Mouse (Mus musculus): ENCODE data around the gene March4. TPM values are rescaled to one million over a fixed set of nuclear protein-coding genes. Genes with fewer than 3 reads are reported as not detected.
A peak's percentile ranks its signal among the peaks of the same experiment; 100 is the strongest.

The March4 gene
- polyA plus RNA-seq, 1 experiment from 2014 or later, result 0.92 TPM

DNA sequence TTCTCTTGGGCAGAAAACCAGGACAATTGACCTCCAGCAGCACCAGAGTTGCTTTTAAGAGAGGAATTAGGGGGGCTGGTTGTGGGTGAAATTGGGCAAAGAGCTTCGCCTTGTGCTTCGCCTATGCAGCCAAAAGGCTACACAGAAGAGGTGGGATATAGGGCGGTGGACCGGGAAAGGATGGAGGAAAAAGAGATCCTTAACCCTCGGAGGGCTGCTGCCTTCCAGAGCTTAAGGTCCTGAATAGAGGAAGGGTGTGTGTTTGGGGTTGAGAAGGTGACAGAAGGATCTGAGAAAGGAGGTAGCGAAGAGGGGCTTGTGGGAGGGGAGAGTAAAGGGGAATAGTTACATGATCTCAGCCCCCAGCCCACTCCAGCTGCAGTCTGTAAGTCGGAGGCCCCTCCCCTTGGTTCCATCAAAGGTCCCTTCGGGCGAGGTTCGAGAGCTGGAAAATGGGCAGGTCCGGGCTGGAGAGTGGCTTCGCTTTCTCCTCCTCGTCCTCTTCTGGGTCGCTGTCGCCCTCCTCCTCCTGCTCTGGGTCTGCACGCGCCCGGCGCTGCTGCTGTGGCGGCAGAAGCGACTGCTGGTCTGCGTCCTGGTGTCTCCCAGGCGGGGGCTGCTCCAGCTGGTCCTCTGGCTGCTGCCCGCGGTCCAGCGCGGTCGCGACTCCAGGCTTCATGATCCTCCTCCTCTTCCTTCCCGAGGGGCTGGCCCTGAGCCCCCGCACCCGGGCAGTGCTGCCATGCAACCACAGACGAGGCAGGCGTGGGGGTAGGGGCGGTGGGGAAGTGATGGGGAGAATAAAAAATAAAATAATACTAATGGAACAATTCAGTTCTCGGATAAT is 782 bp downstream of the March4 start:
- Histone ChIP-seq H3K27ac (ENCODE audit: low read depth, low read length) (no peak overlapping the region), H3K4me2 (peak overlapping the region; percentile 80), H3K9ac (ENCODE audit: low read length) (peak overlapping the region; percentile 40), H3K4me3 (ENCODE audit: low read depth, low read length) (peak overlapping the region; percentile 41), H3K27me3 (ENCODE audit: control insufficient read depth, insufficient read depth, low read length) (peaks cover 20% of the 10 kb centered on the region), H3K36me3 (ENCODE audit: control insufficient read depth, insufficient read depth, low read length) (no peaks in the 10 kb centered on the region), H3K4me1 (ENCODE audit: control insufficient read depth, insufficient read depth, low read length) (peaks cover 9% of the 10 kb centered on the region), H3K9me3 (ENCODE audit: control insufficient read depth, low read length) (no peaks in the 10 kb centered on the region)
- ATAC-seq (ENCODE audit: low FRiP score), result peak; percentile 79
- 2% methylated on average over 34 of the region's 36 CpGs for WGBS
- peak; percentile 91 for DNase-seq (ENCODE audit: low spot score, missing footprints)

DNA sequence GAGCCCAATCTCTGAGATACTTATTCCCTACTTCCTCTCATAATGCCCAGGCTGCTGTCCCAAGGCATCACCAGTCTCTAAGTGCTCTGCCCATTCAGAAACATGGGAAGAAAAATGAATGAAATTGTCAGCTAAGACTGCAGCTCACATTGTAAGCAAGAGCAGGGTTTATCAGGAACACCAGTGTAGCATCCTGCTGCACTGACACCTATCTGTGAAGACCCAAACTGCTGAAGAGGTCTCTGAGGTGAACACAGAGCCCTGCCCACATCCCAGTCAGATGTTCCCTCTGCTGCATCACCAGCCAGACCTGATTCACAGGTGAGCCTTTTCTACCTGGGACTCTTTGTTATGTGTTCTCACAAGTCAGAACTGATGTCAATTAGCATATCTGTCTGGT is 3.3 kb downstream of the March4 start:
- DNase-seq (ENCODE audit: low spot score, missing footprints), result no peak
- no peak for ATAC-seq (ENCODE audit: low FRiP score)
- H3K4me2 ChIP-seq, result no peak overlapping the region
- no peak overlapping the region for H3K27ac ChIP-seq (ENCODE audit: low read depth, low read length)
- no peaks in the 10 kb centered on the region for H3K36me3 ChIP-seq (ENCODE audit: control insufficient read depth, insufficient read depth, low read length)
- peaks cover 9% of the 10 kb centered on the region for H3K4me1 ChIP-seq (ENCODE audit: control insufficient read depth, insufficient read depth, low read length)
- H3K4me3 ChIP-seq (ENCODE audit: low read depth, low read length), result no peak overlapping the region
- H3K9me3 ChIP-seq (ENCODE audit: control insufficient read depth, low read length), result no peaks in the 10 kb centered on the region
- no peak overlapping the region for H3K9ac ChIP-seq (ENCODE audit: low read length)
- peaks cover 20% of the 10 kb centered on the region for H3K27me3 ChIP-seq (ENCODE audit: control insufficient read depth, insufficient read depth, low read length)

GRCm38 (mm10) chr1:72532926-72533325 is 3.8 kb downstream of the March4 start:
- ATAC-seq (ENCODE audit: low FRiP score) (no peak), DNase-seq (ENCODE audit: low spot score, missing footprints) (no peak)
- no peak overlapping the region for H3K4me2 ChIP-seq
- H3K9ac ChIP-seq (ENCODE audit: low read length), result no peak overlapping the region
- no peaks in the 10 kb centered on the region for H3K9me3 ChIP-seq (ENCODE audit: control insufficient read depth, low read length)
- H3K27ac ChIP-seq (ENCODE audit: low read depth, low read length), result no peak overlapping the region
- H3K4me1 ChIP-seq (ENCODE audit: control insufficient read depth, insufficient read depth, low read length), result peaks cover 9% of the 10 kb centered on the region
- no peak overlapping the region for H3K4me3 ChIP-seq (ENCODE audit: low read depth, low read length)
- H3K27me3 ChIP-seq (ENCODE audit: control insufficient read depth, insufficient read depth, low read length), result peaks cover 20% of the 10 kb centered on the region
- WGBS, result 85% methylated on average over 5 of the region's 5 CpGs
- no peaks in the 10 kb centered on the region for H3K36me3 ChIP-seq (ENCODE audit: control insufficient read depth, insufficient read depth, low read length)

DNA sequence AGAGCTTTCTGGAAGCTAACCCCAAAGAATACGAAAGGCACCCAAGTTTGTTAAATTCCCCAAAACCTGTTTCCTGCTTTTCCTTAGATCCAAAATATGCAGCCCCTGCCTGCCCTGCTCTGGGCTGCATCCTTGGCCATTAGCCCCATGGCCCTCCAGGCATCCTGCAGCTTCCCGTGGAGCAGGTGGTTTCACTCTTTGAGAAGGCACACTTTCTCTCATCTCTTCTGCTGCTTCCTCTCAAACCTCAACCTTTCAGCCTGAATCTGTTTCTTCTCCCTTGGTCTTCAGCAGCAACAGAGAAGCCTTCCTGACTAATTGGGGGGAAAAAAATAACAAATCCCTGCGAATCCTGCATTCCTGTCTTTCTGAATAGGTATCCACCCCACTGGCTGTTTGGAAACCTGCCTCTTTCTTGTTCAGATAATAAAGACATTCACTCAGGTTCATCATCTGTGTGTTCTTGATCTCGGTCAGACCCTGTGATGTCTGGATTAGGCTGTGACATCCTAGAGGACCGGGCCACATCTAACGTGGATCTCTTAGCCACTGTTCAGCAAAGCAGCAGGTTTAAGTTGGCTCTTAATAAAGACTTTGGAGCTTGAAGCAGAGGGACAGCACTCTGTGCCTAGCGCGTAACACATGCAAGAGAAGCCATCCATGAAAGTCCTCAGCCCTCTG is 6.1 kb downstream of the March4 start:
- ATAC-seq (ENCODE audit: low FRiP score), result no peak
- Histone ChIP-seq H3K36me3 (ENCODE audit: control insufficient read depth, insufficient read depth, low read length) (no peaks in the 10 kb centered on the region), H3K27ac (ENCODE audit: low read depth, low read length) (no peak overlapping the region), H3K4me3 (ENCODE audit: low read depth, low read length) (no peak overlapping the region), H3K9me3 (ENCODE audit: control insufficient read depth, low read length) (no peaks in the 10 kb centered on the region), H3K4me2 (no peak overlapping the region), H3K9ac (ENCODE audit: low read length) (no peak overlapping the region), H3K4me1 (ENCODE audit: control insufficient read depth, insufficient read depth, low read length) (no peaks in the 10 kb centered on the region), H3K27me3 (ENCODE audit: control insufficient read depth, insufficient read depth, low read length) (peaks cover 3% of the 10 kb centered on the region)
- 65% methylated on average over 8 of the region's 8 CpGs for WGBS
- no peak for DNase-seq (ENCODE audit: low spot score, missing footprints)

GRCm38 (mm10) chr1:72529192-72529591 is 7.5 kb downstream of the March4 start:
- H3K9me3 ChIP-seq (ENCODE audit: control insufficient read depth, low read length), result no peaks in the 10 kb centered on the region
- no peak for ATAC-seq (ENCODE audit: low FRiP score)
- no peak overlapping the region for H3K4me3 ChIP-seq (ENCODE audit: low read depth, low read length)
- DNase-seq (ENCODE audit: low spot score, missing footprints), result no peak
- no peaks in the 10 kb centered on the region for H3K27me3 ChIP-seq (ENCODE audit: control insufficient read depth, insufficient read depth, low read length)
- no peak overlapping the region for H3K9ac ChIP-seq (ENCODE audit: low read length)
- no peak overlapping the region for H3K27ac ChIP-seq (ENCODE audit: low read depth, low read length)
- no peak overlapping the region for H3K4me2 ChIP-seq
- no peaks in the 10 kb centered on the region for H3K4me1 ChIP-seq (ENCODE audit: control insufficient read depth, insufficient read depth, low read length)
- H3K36me3 ChIP-seq (ENCODE audit: control insufficient read depth, insufficient read depth, low read length), result no peaks in the 10 kb centered on the region
- 77% methylated on average over 4 of the region's 4 CpGs for whole genome bisulfite sequencing

DNA sequence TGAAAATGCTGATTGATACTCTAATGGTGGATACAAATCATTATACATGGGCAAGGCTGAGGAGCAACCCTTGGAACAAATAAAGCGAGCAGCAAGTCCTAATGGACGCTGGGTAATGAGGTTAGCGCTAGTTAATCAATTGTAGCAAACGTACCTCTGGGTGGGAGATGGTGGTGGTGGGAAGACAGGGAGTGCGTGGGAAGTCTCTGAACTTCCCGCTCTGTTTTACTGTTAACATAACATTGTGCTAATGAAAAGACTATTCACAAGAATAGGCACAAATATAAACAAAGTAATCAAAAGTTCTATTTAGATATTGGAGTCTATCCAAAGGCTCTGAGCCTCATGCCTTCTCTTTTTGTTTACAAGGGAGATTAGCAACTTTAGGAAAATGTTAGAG is 13.1 kb downstream of the March4 start:
- no peaks in the 10 kb centered on the region for H3K9me3 ChIP-seq (ENCODE audit: control insufficient read depth, low read length)
- no peak for ATAC-seq (ENCODE audit: low FRiP score)
- 81% methylated on average over 6 of the region's 6 CpGs for WGBS
- no peak overlapping the region for H3K27ac ChIP-seq (ENCODE audit: low read depth, low read length)
- no peaks in the 10 kb centered on the region for H3K4me1 ChIP-seq (ENCODE audit: control insufficient read depth, insufficient read depth, low read length)
- no peak for DNase-seq (ENCODE audit: low spot score, missing footprints)
- H3K27me3 ChIP-seq (ENCODE audit: control insufficient read depth, insufficient read depth, low read length), result no peaks in the 10 kb centered on the region
- no peak overlapping the region for H3K4me2 ChIP-seq
- H3K4me3 ChIP-seq (ENCODE audit: low read depth, low read length), result no peak overlapping the region
- H3K36me3 ChIP-seq (ENCODE audit: control insufficient read depth, insufficient read depth, low read length), result no peaks in the 10 kb centered on the region
- no peak overlapping the region for H3K9ac ChIP-seq (ENCODE audit: low read length)

GRCm38 (mm10) chr1:72510778-72511520 is 25.8 kb downstream of the March4 start:
- Histone ChIP-seq H3K4me3 (ENCODE audit: low read depth, low read length) (no peak overlapping the region), H3K9ac (ENCODE audit: low read length) (no peak overlapping the region), H3K4me1 (ENCODE audit: control insufficient read depth, insufficient read depth, low read length) (no peaks in the 10 kb centered on the region), H3K4me2 (no peak overlapping the region), H3K36me3 (ENCODE audit: control insufficient read depth, insufficient read depth, low read length) (no peaks in the 10 kb centered on the region), H3K27ac (ENCODE audit: low read depth, low read length) (no peak overlapping the region), H3K27me3 (ENCODE audit: control insufficient read depth, insufficient read depth, low read length) (no peaks in the 10 kb centered on the region), H3K9me3 (ENCODE audit: control insufficient read depth, low read length) (no peaks in the 10 kb centered on the region)
- ATAC-seq (ENCODE audit: low FRiP score), result no peak
- WGBS, result 89% methylated on average over 7 of the region's 7 CpGs
- no peak for DNase-seq (ENCODE audit: low spot score, missing footprints)

DNA sequence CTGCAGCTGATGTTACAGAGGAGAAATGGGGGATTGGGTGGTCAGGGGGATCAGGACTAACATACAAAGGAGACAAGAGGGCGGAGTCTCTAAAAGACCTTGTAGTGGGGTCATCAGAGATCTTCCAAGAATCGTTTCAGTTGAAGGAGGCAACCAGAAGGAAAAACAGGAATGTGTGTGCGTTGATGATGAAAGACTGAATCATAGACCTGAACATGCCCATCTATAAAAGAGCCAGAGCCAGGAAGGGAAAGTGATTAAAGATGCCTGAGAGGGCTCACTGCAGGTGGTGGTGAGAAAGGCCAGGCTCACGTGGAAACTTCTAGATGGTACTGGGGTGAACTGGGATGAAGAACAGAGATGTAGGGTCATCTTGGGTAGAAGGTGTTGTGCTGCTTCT is 27.2 kb downstream of the March4 start:
- no peak for DNase-seq (ENCODE audit: low spot score, missing footprints)
- 81% methylated on average over 4 of the region's 4 CpGs for WGBS
- ATAC-seq (ENCODE audit: low FRiP score), result no peak

GRCm38 (mm10) chr1:72507670-72508069 is 29.1 kb downstream of the March4 start:
- Histone ChIP-seq H3K9me3 (ENCODE audit: control insufficient read depth, low read length) (no peaks in the 10 kb centered on the region), H3K4me3 (ENCODE audit: low read depth, low read length) (no peak overlapping the region), H3K9ac (ENCODE audit: low read length) (no peak overlapping the region), H3K4me1 (ENCODE audit: control insufficient read depth, insufficient read depth, low read length) (no peaks in the 10 kb centered on the region), H3K27ac (ENCODE audit: low read depth, low read length) (no peak overlapping the region), H3K4me2 (no peak overlapping the region), H3K27me3 (ENCODE audit: control insufficient read depth, insufficient read depth, low read length) (no peaks in the 10 kb centered on the region), H3K36me3 (ENCODE audit: control insufficient read depth, insufficient read depth, low read length) (no peaks in the 10 kb centered on the region)
- no peak for ATAC-seq (ENCODE audit: low FRiP score)
- DNase-seq (ENCODE audit: low spot score, missing footprints), result no peak
- 73% methylated on average over 2 of the region's 2 CpGs for WGBS

More for the DNA sequence above, 27.2 kb downstream of the March4 start:
- no peaks in the 10 kb centered on the region for H3K4me1 ChIP-seq (ENCODE audit: control insufficient read depth, insufficient read depth, low read length)
- H3K4me2 ChIP-seq, result no peak overlapping the region
- H3K9ac ChIP-seq (ENCODE audit: low read length), result no peak overlapping the region
- H3K9me3 ChIP-seq (ENCODE audit: control insufficient read depth, low read length), result no peaks in the 10 kb centered on the region
- no peaks in the 10 kb centered on the region for H3K27me3 ChIP-seq (ENCODE audit: control insufficient read depth, insufficient read depth, low read length)
- H3K36me3 ChIP-seq (ENCODE audit: control insufficient read depth, insufficient read depth, low read length), result no peaks in the 10 kb centered on the region
- H3K27ac ChIP-seq (ENCODE audit: low read depth, low read length), result no peak overlapping the region
- H3K4me3 ChIP-seq (ENCODE audit: low read depth, low read length), result no peak overlapping the region
